Mouse (Mus musculus): ENCODE data around the gene Fli1.

Fli1 gene

DNA sequence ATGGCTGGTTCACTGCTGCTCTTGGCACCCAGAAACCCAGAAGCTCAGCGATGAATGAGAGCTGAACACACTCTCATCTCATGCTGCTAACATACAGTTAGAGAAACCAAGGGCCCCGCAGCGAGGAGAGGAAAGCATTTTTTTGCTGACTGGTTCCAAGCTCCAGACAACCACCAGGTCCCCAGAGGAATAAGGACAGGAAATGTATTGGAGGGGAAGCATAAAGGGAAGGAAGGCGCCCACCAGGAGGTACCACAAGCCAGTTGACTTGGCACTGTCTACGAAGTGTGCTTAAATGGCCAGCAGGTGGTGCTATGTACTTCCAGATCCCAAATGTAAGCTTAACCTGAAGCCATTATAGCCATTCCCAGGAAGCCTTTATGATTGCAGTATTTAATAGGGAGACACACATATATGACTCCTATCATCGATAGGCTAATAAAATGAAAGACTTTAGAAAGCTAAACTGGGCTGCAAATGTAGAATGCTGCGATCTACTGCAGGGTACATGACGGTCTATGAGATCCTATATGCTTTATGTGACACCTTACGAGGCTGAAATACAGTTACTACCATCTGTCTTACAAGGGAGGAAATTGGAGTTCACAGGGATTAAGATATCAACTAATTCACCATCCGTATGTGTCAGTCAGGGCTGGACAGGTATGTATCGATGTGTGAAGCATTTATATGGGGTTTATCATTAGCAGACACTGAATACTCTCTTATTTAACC lies 137.3 kb downstream of the Fli1 start:
- WGBS, result 42% methylated on average over 11 of the region's 11 CpGs

DNA sequence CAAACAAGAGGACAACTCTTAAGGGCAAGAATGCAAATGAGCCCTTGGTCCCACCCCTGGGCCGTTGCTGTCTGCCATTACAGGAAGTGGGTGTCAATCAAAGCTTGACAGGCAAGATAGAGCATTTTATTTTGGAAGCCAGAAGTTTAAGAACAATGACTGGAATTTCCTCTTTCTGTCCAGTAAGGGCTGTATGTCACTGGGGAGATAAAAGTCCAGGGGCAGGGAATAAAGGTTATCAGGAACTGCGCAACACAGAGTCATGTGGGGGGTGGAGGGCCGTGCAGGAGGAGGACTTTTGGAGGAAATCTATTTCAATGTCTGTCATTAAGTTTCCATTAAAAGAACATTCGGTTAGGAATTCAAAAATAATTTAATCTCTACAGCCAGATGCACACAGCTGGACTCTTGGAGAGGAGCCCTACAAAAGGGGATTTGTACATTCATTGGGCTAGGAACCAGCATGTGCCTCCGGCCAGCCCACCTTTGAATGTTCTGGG lies 141.9 kb downstream of the Fli1 start:
- 72% methylated on average over 5 of the region's 5 CpGs for WGBS

DNA sequence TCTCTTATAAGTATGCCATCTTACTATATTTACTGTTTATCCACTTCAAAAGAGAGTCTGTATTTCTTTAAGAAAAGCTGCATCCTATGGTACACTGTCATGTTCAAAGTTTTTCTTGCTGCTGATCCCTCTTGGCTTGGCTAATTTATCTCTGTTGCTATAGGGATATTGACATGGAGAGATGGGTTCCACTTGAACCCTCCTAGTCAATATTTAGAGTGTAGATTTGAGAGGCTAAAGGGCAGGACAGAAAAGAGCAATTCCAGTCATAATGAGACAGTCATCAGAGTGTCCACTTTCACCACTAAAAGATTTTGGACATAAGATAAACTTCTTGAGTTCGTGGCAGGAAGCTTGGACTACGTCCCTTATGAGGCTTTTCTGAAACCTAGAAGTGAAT lies 142.4 kb downstream of the Fli1 start:
- WGBS, result 82% methylated on average over 2 of the region's 2 CpGs

DNA sequence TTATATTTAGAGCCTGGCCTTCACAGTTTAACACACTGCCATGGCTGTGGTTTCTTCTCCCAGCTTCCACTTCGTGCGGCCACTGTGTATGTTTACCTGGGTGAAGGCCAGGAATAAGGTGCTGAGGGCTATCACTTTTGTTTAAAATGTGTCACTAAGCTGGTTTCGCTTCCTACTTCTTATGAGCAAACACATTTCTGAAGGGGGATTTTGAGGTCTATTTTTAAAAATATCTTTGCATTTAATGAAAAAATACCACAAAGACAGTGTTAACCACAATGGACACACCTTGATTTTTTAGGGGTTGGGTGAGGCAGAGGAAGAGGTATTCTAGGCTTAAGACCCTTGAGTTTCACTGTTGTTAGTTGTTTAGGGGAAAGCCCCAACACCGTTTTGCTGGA lies 147.9 kb downstream of the Fli1 start:
- 87% methylated on average over 4 of the region's 4 CpGs for WGBS

DNA sequence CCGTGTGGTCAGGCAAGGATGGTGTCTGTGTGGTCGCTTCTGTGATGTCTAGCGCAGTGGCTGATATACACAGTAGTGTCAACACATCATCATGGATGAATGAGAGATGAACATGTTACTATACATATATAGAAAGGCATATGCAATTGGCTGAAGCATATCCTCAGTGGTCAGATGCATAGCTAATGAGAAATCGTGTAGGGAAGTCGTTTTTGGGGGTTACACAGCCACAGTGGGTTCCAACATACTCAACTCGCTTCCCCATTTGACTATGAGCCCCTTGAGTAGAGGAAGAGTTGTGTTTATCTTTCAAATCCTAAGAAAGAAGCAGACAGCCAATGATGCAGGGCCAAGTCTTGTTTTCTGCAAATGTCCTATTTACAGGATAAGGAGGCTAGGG lies 149.9 kb downstream of the Fli1 start:
- 84% methylated on average over 6 of the region's 6 CpGs for WGBS

DNA sequence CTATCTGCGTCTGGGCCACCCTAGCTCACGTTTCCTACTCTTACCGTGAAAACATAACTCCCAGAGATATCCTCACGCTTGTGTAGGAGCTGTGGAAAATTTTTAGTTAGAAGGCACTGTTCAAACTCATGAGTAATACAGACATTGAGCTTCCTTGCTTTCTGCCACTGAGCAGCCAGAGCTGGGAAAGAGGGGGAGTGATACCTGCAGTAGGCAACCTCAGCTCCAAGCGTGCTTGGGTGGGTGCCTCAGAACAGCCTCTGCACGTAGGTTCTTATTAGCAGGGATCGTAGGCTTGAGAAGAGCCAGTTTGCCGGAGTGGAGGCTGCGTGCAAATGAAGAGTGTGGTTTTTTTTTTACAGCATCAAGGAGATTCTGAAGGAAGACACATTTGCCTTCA lies 151.0 kb downstream of the Fli1 start:
- 48% methylated on average over 9 of the region's 9 CpGs for WGBS

DNA sequence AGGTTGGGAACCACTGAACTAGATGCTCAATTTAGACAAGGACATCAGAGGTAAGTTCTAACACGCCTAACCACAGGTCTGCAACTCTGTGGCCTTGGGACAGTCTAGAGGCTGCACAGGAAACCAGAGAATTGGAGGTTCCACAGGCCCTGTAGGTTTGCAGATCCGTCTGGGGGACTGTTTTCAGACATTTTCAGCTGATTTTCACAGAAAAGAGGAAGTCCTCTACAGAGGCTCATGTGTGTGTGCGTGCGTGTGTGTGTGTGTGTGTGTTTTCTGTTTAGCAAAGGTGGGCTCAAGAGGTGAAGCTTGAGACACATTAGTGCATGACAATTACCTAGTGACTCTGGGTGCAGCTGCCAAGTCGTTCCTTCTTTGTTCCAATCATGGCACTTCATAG lies 151.6 kb downstream of the Fli1 start:
- 86% methylated on average over 5 of the region's 5 CpGs for WGBS

DNA sequence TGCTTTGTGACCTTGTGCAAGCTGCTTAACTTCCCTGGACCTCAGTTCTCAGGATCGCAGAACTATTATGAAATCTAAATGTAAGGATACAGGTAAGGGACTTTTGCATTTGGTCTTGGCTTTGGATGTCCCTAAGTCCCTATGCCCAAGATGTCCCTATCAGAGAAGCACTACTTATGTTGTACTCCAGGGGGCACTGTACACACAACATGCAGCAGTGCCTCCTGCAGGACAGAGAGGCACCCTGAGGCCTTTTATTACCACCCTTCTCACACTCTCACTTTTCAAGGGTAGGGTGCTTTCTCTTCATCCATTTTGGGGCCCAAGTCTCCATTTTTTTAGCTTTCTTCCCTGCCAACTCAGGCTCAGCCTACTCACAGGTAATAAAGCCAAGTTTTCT lies 154.5 kb downstream of the Fli1 start:
- WGBS, result 89% methylated on average over 1 of the region's 1 CpGs

DNA sequence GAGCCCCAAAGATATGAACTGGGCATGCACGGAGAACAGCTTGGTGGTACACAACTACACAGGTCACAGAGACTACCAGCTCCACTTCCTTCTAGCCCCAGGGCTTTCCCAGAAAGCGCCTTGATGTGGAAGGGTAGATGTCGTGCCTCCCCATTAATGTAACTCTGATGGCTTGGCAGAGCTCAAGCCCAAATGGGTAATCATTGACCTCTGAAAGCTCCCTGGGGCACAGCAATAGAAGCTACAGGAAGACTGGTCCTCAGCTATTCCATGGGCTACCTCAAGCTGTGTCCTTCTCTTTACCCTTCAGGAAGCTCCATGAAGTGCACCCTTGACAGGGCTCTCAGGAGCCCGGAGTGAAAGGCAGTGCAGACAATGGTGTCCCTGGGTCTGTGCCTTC lies 157.8 kb downstream of the Fli1 start:
- 87% methylated on average over 4 of the region's 4 CpGs for WGBS

DNA sequence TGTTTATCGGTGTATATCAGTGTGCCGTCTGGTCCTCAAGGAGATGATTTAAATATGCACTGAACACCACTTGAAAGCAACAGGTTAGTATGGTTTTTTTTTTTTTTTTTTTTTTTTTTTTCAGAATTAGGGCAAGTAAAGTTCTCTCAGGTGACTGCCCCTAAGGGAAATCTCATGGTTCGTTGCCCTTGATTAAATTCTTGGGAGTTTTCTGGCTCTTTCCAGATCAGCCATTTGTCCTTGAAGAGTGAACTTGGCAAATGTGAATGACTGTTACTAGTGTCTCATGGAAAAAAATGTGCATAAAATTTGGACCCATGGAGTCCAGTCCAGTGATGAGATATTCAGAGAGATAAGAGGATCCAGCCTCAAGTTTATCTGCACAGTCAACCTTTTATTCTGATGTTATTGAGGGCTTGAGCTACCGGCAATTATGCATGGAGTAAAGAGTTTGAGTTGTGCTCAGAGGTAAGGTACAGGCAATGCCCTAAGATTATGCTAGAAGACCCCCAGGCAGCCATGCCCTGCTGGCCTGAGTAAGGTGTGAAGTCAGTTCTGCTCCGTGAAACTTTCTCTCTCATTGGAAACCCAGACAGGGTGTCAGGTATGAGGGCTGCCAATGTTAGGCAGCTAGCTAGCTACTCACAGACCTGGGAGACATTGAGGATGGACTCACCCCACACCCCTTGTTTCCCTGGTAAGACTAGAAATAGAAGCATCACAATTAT lies 165.6 kb downstream of the Fli1 start:
- WGBS, result 88% methylated on average over 5 of the region's 5 CpGs

DNA sequence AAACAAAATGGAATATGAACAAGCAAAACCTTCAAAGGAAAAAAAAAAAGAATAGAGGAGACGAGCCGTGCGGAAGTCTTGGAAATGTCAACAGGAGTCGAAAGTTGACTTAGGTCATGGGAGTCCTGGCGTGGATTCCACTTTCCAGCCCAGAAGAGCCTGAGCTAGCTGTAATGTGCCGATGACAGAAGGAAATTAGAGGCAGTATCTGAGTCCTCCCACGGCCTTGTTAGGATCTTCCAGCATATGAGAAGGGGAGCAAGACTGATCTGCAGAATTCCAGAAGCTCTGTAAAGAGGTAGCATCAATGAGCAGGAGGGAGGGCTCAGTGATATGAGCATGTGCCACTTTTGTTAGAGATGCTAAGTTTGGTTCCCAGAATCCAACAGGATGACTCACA lies 166.6 kb downstream of the Fli1 start:
- 77% methylated on average over 7 of the region's 7 CpGs for WGBS

DNA sequence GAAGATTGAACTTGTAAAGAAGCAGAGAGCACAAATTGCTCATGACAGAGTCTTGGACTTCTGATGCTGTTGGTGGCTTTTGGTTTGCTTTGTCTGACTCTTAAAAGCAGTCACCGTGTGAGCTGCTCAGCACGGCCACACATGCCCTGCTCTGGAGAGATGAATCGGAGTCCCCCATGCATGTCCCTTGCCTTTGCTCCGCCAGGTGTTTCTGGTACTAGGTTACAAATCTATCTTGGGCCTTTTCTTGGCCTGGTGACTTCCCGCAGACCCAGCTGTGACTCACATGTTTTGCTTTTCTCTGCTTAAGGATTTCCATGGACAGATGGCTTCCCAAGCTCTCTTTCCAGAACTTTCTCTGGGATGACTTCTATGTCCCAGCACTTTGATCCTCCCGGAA lies 169.0 kb downstream of the Fli1 start:
- WGBS, result 94% methylated on average over 6 of the region's 6 CpGs
